Mouse (Mus musculus): ENCODE measurements around the gene Glb1.

Glb1 gene

DNA sequence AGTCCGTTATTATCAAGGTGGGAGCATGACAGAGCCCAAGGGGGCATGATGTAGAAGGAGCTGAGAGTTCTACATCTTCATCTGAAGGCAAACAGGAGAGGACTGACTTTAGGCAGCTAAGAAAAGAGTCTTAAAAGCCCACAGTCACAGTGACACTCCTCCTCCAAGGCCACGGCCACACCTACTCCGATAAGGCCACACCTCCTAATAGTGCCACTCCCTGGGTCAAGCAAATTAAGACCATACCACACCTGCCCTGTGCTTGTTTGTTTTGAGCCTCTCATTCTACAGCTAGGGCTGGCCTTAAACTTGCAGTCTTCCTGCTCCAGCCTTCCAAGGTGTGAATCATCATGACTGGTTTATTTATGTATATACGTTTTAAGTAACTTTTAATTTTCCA lies 5.6 kb upstream of the Glb1 start:
- DNase-seq: no peak

GRCm38 (mm10) chr9:114399680-114400079 lies 1.2 kb upstream of the Glb1 start:
- no peak for DNase-seq

DNA sequence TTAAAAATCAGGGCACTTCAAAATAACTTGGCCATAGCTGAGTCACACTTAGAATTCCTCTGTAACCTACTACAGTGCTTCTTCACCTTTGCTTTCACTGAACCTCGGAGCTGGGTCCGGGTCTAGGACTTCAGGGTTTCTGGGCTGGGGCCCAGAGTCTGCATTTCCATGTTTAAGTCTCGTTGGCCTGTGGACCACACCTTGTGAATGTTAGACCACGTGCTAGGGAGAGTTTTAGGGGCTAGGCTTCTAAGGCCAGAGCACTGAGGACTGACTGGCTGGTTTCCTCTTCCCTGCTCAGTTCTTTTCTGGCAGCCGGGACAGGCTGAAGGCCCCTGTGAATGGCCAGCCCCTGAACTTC lies 308 bp upstream of the Glb1 start:
- peak in 1 of 2 experiments; percentile 44 for DNase-seq

GRCm38 (mm10) chr9:114401685-114402080 lies 807 bp downstream of the Glb1 start:
- DNase-seq: peak; percentile 63 to 74

GRCm38 (mm10) chr9:114407676-114408075 lies 6.8 kb downstream of the Glb1 start:
- peak; percentile 82 to 87 for DNase-seq

DNA sequence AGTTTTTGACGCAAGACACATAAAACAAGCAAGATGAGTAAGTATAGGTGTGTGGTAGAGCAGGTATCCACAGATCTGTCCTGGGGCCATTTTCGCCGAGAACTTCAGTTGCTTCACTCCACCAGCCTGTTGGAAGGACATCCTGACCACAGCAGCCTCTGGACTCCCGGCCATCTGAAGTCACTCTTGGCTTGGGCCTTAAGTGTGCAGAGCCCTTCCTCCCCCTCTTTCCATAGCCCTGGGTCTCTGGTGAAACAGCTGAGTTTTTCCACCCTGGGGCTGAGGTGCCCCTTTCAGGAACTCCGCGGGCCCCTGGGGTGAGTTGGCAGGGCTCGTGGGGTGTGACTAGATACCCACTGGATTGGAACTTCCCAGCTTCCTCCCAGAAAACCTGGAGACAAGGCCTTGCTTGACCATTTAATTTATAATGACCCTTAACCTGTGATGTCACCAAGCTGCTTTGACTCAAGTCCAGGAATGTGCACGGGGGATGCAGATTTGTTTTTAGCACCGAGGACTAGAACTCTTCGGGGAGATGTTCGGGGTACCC lies 9.5 kb downstream of the Glb1 start:
- DNase-seq: no peak

DNA sequence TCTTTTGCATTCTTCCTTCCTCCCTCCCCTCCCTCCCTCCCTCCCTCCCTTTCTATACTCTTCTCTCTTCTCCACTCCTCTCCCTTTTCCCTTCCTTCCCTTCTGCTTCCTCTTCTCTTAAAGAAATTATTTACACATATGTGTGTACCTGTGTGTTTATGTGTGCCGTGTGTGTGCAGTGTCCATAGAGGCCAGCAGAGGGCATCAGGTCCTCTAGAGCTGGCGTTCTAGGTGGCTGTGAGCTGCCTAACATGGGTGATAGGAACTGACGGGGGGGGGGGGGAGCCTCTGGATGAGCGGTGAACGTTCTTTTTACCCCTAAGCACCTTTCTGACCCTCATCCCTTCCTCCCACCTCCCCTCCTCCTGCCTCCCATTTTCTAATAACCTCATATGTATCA lies 10.4 kb downstream of the Glb1 start:
- no peak for DNase-seq

DNA sequence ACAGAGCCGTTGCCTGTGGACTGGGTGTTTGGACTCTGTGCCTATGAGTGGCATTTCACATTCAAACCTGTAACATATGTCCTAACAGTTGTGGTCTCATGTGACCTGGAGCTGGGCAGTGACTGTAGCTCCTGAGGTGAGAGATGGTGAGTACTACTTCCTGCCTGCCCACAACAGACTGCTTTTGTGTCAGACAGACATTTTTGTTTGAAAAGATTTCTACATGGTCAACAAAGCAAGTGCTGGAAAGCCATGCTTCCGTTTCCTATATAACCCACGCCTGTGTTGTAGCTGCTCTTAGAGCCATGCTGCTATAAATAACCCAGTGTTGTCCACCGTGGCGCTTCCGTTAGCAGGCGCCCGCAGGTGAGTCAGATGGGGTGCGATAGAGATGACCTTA lies 11.5 kb downstream of the Glb1 start:
- no peak for DNase-seq

- DNase-seq: peak; percentile 63 to 66
Measured at GRCm38 (mm10) chr9:114413866-114414265, 13.0 kb downstream of the Glb1 start.

DNA sequence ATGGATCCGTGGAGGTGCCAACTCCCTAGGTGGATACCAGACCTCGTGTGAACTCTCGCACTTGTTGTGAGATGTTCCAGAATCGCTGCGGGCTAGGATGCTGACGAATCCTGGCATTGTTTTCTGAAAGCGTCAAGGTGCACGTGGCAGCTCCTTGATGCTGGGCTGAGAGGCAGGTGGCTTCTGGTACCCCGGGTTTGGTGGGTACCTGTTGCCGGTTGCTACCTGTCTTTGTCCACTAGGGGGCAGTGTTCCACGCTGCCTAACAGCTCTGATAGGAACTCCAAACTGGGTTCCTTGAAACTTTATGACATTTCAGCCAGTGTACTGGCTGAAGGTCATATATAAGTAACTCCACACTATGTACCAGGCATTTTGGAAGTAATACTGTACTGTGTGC lies 14.8 kb downstream of the Glb1 start:
- DNase-seq: no peak

- peak; percentile 48 to 67 for DNase-seq
Measured at GRCm38 (mm10) chr9:114416646-114417517, 16.0 kb downstream of the Glb1 start.

DNA sequence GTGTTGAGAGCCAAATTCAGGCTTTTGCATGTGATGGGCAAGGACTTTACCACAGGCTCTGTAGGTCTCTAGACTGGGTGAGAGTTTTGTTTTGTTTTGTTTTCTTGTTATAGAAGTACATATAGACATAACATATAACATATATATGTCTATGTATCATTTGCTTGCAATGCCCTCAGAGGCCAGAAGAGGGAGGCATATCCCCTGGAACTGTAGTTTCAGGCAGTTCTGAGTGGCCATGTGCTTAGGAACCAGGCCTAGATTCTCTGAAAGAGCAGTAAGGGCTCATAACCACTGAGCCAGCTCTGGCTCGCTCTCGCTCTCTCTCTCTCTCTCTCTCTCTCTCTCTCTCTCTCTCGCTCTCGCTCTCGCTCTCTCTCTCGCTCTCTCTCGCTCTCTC lies 17.3 kb downstream of the Glb1 start:
- DNase-seq: peak in 1 of 2 experiments; percentile 63

- no peak for DNase-seq
Measured at GRCm38 (mm10) chr9:114420443-114420842, 19.6 kb downstream of the Glb1 start.

GRCm38 (mm10) chr9:114421045-114421444 lies 20.2 kb downstream of the Glb1 start:
- DNase-seq: no peak

- DNase-seq: no peak
Measured at GRCm38 (mm10) chr9:114421797-114422196, 20.9 kb downstream of the Glb1 start.

GRCm38 (mm10) chr9:114425576-114425975 lies 24.7 kb downstream of the Glb1 start:
- no peak for DNase-seq

- no peak for DNase-seq
Measured at GRCm38 (mm10) chr9:114426201-114426600, 25.3 kb downstream of the Glb1 start.

DNA sequence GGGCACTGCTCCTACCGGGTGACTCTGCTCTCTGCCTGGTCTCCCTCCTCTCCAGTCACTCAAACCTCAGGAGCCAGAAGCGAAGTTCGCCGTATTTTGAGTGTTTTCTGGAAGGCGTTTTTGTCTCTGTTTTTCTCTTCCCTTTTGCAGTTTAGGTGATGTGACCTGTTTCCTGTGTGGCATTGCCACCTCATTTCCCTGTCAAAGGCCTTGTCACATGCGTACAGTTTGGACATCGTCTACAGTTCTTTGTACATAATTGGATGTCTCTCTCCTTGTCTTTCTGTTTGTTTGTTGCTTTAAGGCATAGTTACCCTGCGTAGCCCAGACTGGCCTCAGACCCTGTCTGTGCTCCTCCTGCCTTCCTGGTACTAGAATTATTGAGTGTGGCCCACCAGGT lies 26.5 kb downstream of the Glb1 start:
- no peak for DNase-seq

DNA sequence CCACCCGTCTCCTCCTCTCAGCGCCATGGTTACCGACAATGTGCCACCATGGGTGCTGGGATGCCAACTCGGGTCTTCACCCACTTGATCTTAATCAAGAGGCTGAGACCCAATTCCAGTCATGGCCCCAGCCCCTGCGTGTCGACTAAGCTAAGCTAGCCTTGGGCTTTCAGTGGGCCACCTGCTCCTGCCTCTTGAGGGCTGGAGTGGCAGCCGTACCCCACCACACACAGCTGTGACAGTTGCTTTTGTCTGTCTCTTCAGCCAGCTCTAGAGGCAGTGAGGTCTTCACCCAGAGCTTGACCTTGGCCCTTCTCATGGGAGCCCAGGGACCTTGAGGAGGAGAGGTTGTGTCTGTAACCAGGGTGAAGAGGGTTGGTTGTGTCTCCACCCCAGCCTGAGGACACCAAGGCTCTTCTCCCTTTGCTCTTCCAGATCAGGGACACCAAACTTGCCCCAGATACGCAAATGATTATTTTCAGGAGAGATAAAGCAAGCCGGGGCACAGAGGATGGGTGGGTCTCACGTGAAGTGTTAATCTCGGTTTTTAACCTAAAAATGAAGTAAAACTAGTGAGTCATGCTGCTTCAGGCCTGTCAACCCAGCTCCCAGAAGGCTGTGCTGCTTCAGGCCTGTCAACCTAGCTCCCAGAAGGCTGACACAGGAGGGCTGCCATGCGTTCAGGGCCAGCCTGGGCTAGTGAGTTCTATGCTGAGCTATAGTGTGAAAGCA lies 27.4 kb downstream of the Glb1 start:
- DNase-seq: no peak

GRCm38 (mm10) chr9:114435668-114436067 lies 34.8 kb downstream of the Glb1 start:
- no peak for DNase-seq

DNA sequence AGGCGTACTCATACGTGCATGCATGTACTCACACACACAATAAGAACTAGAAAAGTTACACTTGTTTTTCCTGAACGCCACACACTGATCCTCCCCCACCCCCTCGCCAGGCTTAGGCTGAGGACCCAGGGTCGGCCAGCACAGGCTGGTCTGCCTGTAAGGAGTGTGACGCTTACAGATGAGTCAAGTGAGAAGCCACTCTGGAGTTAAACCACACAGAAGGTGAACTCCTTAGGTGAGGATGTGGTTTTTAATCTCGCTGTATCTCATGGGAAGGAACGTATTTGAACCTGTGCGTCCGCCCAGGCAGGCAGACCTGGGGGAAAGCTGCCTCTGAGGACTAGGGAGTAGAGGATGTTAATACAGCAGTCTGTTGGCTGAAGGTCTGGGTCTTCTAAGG lies 39.7 kb downstream of the Glb1 start:
- DNase-seq: no peak

DNA sequence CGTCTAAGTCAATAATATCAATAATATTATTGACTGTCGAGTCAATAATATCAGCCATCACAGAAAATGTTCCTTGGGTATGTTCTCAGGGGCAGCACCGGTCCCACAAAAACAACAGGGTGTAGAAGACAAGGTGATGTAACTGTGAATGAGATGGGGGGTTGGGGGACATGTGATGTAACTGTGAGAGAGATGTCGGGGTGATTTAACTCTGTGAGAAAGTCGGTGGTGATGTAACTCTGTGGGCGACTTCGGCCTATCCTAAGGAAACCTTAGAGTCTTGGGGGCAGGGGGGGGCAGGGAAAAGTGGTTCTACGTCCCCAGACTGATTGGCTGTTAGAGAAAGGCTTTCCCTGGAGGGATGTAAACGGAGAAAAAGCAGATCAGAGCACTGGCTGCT lies 41.3 kb downstream of the Glb1 start:
- no peak for DNase-seq

GRCm38 (mm10) chr9:114442893-114443292 lies 42.0 kb downstream of the Glb1 start:
- DNase-seq: no peak

DNA sequence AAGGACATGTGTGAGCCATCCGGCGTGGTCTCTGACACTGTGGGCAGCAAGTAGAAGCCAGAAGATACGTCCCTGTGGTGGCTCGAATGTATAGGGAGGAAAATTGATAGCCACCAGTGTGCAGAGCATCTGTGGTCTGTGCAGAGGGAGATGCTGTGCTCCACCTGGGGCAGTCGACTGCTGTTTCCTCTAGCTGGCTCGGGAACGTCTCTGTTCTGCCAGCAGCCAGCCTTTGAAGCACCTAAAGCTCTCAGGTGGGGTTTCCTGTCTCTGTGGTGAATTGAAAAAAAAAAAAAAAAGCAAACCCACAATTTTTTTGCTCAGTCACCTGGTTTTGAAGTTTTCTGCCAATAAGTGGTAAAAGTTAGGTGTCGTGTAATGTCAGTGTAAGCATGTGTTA lies 42.5 kb downstream of the Glb1 start:
- no peak for DNase-seq
